Mouse (Mus musculus) midbrain, postnatal 0 days (tissue): Measurements from ENCODE around the gene Map7. TPM values are rescaled to one million over a fixed set of nuclear protein-coding genes. Genes with fewer than 3 reads are reported as not detected.

Source experiments
- ATAC-seq: fragments of 200-750 bp; cut with Nextera tagmentation; 2 replicates; pipeline ENCODE4 v1.8.0; 2017; ENCODE audit warnings: moderate number of reproducible peaks, mild to moderate bottlenecking, moderate TSS enrichment, moderate library complexity; ENCODE audit not compliant: low FRiP score
- DNase-seq: peaks from one replicate; pipeline ENCODE4 v3.0.0-alpha.2; 2015; ENCODE audit warnings: low spot score
- H3K27ac ChIP-seq: fragments of 300-500 bp; sonication (generic); 2 replicates; pipeline ENCODE4 v1.5.1; 2014; ENCODE audit warnings: low read depth, mild to moderate bottlenecking, low read length, mixed read lengths
- H3K27me3 ChIP-seq: fragments of 300-500 bp; sonication (generic); 2 replicates; pipeline ENCODE4 v1.6.1; 2014; ENCODE audit warnings: low read length, control low read depth, mixed read lengths; ENCODE audit not compliant: insufficient read depth
- H3K36me3 ChIP-seq: fragments of 300-500 bp; sonication (generic); 2 replicates; pipeline ENCODE4 v1.6.1; 2014; ENCODE audit warnings: low read length, control low read depth, mixed read lengths; ENCODE audit not compliant: insufficient read depth
- H3K4me1 ChIP-seq: fragments of 300-500 bp; sonication (generic); 2 replicates; pipeline ENCODE4 v1.6.1; 2014; ENCODE audit warnings: mild to moderate bottlenecking, control low read depth, antibody characterized with exemption, low read length, mixed read lengths; ENCODE audit not compliant: insufficient read depth
- H3K4me2 ChIP-seq: fragments of 300-500 bp; sonication (generic); 2 replicates; pipeline ENCODE4 v1.6.1; 2014; ENCODE audit warnings: low read depth, mild to moderate bottlenecking, low read length, mixed read lengths; ENCODE audit not compliant: poor library complexity, severe bottlenecking
- H3K4me3 ChIP-seq: fragments of 300-500 bp; sonication (generic); 2 replicates; pipeline ENCODE4 v1.5.1; 2014; ENCODE audit warnings: low read depth, mild to moderate bottlenecking, low read length, moderate library complexity
- H3K9ac ChIP-seq: fragments of 300-500 bp; sonication (generic); replicated peaks from 2 replicates; pipeline ENCODE4 v1.6.1; 2014; ENCODE audit warnings: mild to moderate bottlenecking, low read length, moderate library complexity, mixed read lengths; ENCODE audit not compliant: poor library complexity, severe bottlenecking
- H3K9me3 ChIP-seq: fragments of 300-500 bp; sonication (generic); 2 replicates; pipeline ENCODE4 v1.6.1; 2016; ENCODE audit warnings: low read length, control low read depth
- CTCF ChIP-seq: IDR thresholded peaks from 2 replicates; pipeline ENCODE4 v1.5.1; 2016; ENCODE audit warnings: antibody characterized with exemption, mild to moderate bottlenecking
- WGBS: fragments of 180-500 bp; shearing (Covaris S2); extraction: QIAGEN DNeasy Blood & Tissue Kit; methylation state at CpG from one replicate; pipeline ENCODE4 v1.1.7; 2014; 5-methylcytosine and 5-hydroxymethylcytosine counted together
- polyA plus RNA-seq: library from polyadenylated mRNA; unstranded; fragments of >200 nt; fragmentation: Nextera tagmentation; extraction: Ambion mirVana; gene quantifications from 2 replicates; pipeline ENCODE4 v1.2.1, GENCODE M21; 2015
- total RNA-seq: library from RNA; depleted of rRNA; stranded (reverse); fragments of >200 nt; gene quantifications from 2 replicates; pipeline ENCODE4 v1.2.3, GENCODE M21; 2014

Gene Map7
- total and polyA plus RNA-seq, 2 experiments from 2014 or later, result 8.3 to 8.7 TPM

DNA sequence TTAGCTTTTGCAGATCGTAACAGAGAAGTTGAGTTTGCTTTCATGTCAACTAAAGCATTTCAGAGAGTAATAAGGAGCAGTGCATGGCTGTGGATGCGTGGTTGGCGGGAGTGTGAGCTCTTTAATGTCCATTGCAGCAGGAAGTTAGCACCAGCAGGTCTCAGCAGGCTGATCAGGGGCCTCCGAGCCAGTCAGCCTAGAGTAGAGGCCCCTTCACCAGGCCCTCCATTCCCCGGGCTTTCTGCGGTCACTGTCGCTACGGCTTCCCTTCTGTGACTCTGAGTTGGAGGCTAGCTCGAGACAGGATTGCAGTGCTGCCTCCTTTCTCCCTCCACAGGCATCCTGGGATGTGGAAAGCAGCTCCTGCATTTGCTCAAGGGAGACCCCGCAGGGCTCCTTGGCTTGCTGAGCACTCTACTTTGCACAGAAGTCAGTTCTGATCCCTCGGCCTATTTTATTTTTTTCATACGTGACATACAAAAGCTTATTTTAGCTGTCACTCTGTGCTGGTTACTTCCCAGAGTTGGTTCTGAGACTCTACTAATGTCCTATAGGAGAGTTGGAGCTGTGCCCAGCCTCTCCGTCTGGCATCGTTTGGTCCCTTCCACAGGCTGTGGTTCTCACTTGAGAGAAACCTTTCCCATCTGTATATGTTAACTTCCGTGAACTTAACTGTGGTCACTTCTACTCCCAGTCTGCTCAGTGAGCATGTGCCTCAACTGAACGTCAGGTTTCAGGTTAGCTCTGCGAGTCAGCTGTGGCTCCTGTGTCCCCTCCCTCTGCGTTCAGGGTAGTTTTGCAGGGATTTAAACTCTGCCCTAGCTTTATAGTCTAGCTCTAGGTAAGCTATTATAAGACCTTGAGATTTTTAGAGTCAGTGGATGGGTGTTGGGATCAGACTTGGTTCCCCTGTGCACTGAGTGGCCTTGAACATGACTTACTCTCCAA is 36.0 kb upstream of the Map7 start:
- Histone ChIP-seq H3K9me3 (no peaks in the 10 kb centered on the region), H3K9ac (no peak overlapping the region), H3K27ac (no peak overlapping the region), H3K36me3 (no peaks in the 10 kb centered on the region), H3K4me2 (no peak overlapping the region), H3K4me3 (no peak overlapping the region), H3K27me3 (no peaks in the 10 kb centered on the region), H3K4me1 (no peaks in the 10 kb centered on the region)
- DNase-seq, result peak; percentile 35
- no peak for ATAC-seq
- 85% methylated on average over 18 of the region's 18 CpGs for WGBS
- TF ChIP-seq CTCF, result no peak

DNA sequence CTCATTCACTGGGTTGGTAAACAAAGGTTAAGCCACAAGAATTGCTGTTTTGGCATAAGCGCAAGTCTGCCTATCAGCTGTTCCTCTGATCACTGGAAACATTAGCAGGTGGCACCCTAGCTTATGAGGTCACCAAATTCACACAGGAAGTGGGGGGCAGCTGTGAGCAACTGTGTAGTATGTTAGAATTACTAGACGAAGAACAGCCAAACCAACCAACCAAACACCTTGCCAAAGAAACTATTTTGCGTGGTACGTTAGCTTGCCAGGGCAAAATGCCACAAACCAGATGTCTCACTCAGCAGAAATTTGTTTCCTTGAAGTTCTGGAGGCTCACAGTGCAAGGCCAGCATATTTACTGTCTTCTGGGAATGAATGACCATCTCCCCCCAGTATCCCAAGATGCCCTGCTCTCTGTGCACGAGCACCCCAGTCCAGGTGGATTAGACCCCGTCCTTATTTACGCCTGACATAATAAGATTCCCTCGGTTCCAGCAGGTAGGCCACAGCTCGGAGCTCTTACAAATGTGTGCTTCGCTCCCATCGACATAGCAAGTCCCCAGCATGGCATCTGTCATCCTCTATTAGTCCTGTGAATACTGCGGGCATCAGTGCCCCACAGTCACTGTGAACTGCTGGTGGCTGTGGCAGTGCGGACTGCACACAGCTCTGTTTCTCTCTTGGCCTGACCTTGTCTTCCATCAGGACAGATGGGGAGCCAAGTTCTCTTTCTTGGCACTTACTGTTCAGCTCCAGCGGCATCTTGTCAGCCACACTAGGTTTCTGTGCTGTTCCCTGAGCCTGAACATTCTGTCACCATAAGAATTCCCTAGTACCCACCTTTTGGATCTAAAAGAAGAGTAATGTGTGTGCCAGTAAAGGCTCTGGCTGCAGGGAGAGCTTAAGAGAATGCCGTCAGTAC is 28.5 kb upstream of the Map7 start:
- Histone ChIP-seq H3K9me3 (no peaks in the 10 kb centered on the region), H3K27ac (no peak overlapping the region), H3K27me3 (no peaks in the 10 kb centered on the region), H3K9ac (no peak overlapping the region), H3K4me2 (no peak overlapping the region), H3K4me3 (no peak overlapping the region), H3K4me1 (no peaks in the 10 kb centered on the region), H3K36me3 (no peaks in the 10 kb centered on the region)
- ATAC-seq, result no peak
- WGBS, result 94% methylated on average over 15 of the region's 15 CpGs
- DNase-seq, result peak; percentile 51
- no peak for TF ChIP-seq CTCF

DNA sequence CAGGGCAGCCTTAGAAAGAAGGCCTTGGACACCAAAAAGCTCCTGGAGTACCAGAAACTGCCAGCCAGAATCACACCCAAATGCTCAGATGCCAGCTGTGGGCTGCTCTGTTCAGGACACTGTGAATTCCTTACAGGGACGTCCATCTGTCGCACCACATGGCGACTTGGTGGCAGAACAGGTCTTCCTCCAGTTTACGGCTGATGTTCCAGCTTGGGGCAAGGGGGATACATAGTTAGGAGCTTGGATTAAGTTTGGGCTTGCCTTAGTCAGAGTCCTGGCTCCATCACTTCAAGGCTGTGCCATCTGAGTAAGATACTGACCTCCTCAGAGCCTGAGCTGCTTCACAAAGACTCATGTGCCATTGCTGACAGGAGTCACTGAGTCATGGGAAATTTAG is 26.3 kb upstream of the Map7 start:
- TF ChIP-seq CTCF, result no peak
- no peak overlapping the region for H3K4me3 ChIP-seq
- no peaks in the 10 kb centered on the region for H3K9me3 ChIP-seq
- no peaks in the 10 kb centered on the region for H3K36me3 ChIP-seq
- ATAC-seq (no peak), DNase-seq (peak; percentile 34)
- 83% methylated on average over 4 of the region's 4 CpGs for WGBS
- no peaks in the 10 kb centered on the region for H3K27me3 ChIP-seq
- H3K27ac ChIP-seq, result no peak overlapping the region
- no peaks in the 10 kb centered on the region for H3K4me1 ChIP-seq
- no peak overlapping the region for H3K4me2 ChIP-seq
- H3K9ac ChIP-seq, result no peak overlapping the region

DNA sequence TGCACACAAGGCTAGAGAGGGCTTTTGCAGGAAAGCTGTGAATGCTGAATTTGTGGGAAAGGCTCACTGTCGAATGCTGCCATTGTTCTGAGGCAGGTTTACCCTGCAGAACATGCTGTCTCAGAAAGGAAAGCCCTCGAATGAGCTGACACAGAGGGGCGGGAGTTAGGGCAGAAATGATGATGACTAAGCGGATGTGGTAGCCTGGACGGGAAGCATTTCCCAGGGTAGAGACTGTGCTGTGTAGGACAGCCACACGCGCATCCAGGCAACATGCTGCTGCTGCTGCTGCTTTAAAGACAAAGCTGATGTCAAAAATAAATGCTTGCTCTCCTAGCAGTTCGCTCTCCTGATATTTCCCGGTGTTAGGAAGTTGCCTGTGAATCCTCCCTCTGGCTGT is 24.9 kb upstream of the Map7 start:
- no peak for TF ChIP-seq CTCF
- Histone ChIP-seq H3K27me3 (no peaks in the 10 kb centered on the region), H3K9ac (no peak overlapping the region), H3K4me2 (no peak overlapping the region), H3K4me1 (no peaks in the 10 kb centered on the region), H3K4me3 (no peak overlapping the region), H3K27ac (no peak overlapping the region), H3K36me3 (no peaks in the 10 kb centered on the region), H3K9me3 (no peaks in the 10 kb centered on the region)
- ATAC-seq, result peak; percentile 29; the same call in 1 of the 2 replicates
- DNase-seq, result peak; percentile 39
- 37% methylated on average over 9 of the region's 9 CpGs for WGBS

DNA sequence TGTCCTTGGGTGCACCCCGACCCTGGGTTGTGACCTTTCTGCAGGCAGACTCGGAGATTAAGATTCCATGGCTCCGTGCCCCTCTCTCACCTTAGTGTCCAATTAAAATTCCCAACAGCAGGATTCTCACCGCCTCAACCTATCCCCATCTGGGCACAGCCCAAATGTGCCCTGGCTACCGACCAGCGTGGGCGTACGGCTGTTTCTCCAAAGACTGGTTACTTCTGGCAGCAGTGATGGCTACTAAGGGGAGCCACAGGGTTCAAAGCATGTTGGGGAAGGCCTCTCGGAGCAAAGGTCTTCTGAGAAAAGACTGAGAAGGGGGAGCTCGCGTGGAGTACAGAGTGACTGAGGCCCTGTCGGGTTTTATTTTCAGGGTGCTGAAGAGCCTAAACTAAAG is 23.7 kb upstream of the Map7 start:
- Histone ChIP-seq H3K4me3 (no peak overlapping the region), H3K36me3 (no peaks in the 10 kb centered on the region), H3K4me2 (no peak overlapping the region), H3K9me3 (no peaks in the 10 kb centered on the region), H3K27ac (no peak overlapping the region), H3K27me3 (no peaks in the 10 kb centered on the region), H3K9ac (no peak overlapping the region), H3K4me1 (no peaks in the 10 kb centered on the region)
- ATAC-seq (no peak), DNase-seq (no peak)
- no peak for TF ChIP-seq CTCF
- WGBS, result 86% methylated on average over 12 of the region's 12 CpGs

DNA sequence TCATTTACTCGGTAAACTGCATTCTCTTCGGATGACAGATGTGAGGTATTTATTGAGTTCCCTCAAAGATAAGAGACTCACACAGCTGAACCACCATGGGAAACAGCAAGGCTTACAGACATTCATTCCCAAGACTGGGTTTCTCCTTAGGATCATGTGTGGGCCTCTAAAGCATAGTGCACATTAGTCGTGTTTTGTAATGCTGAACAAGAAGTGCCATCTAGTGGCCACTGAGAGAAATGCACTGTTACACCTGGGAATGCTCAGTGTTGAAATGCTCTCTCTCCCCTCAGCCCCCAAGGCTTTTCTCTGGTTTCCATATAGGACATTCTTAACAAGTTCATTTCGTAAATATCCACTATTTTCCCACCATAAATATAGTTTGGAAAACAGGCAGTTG is 23.0 kb upstream of the Map7 start:
- Histone ChIP-seq H3K36me3 (no peaks in the 10 kb centered on the region), H3K4me3 (no peak overlapping the region), H3K9me3 (no peaks in the 10 kb centered on the region), H3K27me3 (no peaks in the 10 kb centered on the region), H3K4me2 (no peak overlapping the region), H3K27ac (no peak overlapping the region), H3K9ac (no peak overlapping the region), H3K4me1 (no peaks in the 10 kb centered on the region)
- DNase-seq (peak; percentile 85), ATAC-seq (peak; percentile 73)
- WGBS, result 53% methylated on average over 4 of the region's 4 CpGs
- TF ChIP-seq CTCF, result peak; percentile 98
